Mouse (Mus musculus): ENCODE data around the gene Galnt12.

DNA sequence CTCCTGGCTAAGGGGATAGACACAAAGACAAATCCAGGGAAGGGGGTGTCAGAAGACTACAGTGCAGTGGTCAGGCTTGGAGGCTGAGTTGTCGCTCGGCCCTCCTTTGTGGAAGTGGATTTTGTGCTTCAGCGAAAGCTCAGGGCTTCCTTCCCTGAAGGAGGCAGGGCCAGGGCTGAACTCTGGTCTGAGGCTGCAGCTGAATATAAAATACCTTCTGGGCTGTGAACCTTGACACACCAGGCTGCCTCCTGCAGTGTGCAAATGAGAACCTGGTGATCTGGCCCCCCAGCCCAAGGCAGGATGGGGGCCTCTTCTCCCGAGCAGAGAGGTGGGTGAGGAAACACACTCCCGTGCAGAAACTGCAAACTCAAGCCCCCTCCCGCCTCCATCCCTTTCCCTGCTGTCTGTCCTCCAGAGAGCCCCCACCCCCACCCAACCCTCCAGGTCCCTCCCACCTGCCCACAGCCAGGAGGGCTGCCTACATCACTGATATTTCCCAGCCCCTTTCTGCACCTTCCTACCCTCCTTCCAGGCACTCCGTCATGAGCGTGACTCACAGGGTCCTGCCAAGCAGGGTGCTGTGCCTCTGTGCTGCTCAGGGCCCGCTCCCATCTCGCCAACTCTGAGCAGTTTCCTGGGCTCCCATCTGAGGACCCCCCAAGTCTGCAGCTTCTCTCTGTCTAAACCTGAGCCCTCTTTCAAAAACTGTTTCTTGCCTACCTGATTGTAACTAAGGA is 40.9 kb upstream of the Galnt12 start:
- TF ChIP-seq CTCF (IDR thresholded peaks at IDR 0.05; ENCODE audit: control insufficient read depth, insufficient read depth, insufficient replicate concordance, low read depth, low read length) (no peak), POLR2A (IDR thresholded peaks at IDR 0.05; ENCODE audit: control insufficient read depth, low read depth, low read length) (no peak)

Data from testis, adult 2 months (tissue).